Mouse (Mus musculus) neural tube, embryonic 14.5 days (tissue): Measurements from ENCODE around the gene Ap1m2. TPM values are rescaled to one million over a fixed set of nuclear protein-coding genes. Genes with fewer than 3 reads are reported as not detected.
"Not testable (repeated sequence)": the region's sequence is repeated elsewhere in the genome, so short reads cannot be mapped to it uniquely, and the experiment has no call there.

Source experiments
- ATAC-seq: fragments of 200-750 bp; cut with Nextera tagmentation; 2 replicates; pipeline ENCODE4 v1.8.0; 2017; ENCODE audit warnings: low read depth, mild to moderate bottlenecking, moderate TSS enrichment, moderate library complexity
- H3K27ac ChIP-seq: fragments of 300-500 bp; sonication (generic); 2 replicates; pipeline ENCODE4 v1.5.1; 2014; ENCODE audit warnings: low read depth, mild to moderate bottlenecking, control low read depth, low read length, moderate library complexity, mixed read lengths
- H3K27me3 ChIP-seq: fragments of 300-500 bp; sonication (generic); 2 replicates; pipeline ENCODE4 v1.6.1; 2014; ENCODE audit warnings: low read length; ENCODE audit not compliant: control insufficient read depth, insufficient read depth
- H3K36me3 ChIP-seq: fragments of 300-500 bp; sonication (generic); 2 replicates; pipeline ENCODE4 v1.6.1; 2014; ENCODE audit warnings: low read length, mixed read lengths; ENCODE audit not compliant: control insufficient read depth, insufficient read depth
- H3K4me1 ChIP-seq: fragments of 300-500 bp; sonication (generic); 2 replicates; pipeline ENCODE4 v1.6.1; 2014; ENCODE audit warnings: low read length; ENCODE audit not compliant: control insufficient read depth, insufficient read depth
- H3K4me2 ChIP-seq: fragments of 300-500 bp; sonication (generic); 2 replicates; pipeline ENCODE4 v1.6.1; 2014; ENCODE audit warnings: mild to moderate bottlenecking, low read depth, low read length, control low read depth
- H3K4me3 ChIP-seq: fragments of 300-500 bp; sonication (generic); 2 replicates; pipeline ENCODE4 v1.5.1; 2014; ENCODE audit warnings: low read depth, low read length, control low read depth, mixed read lengths
- H3K9ac ChIP-seq: fragments of 300-500 bp; sonication (generic); replicated peaks from 2 replicates; pipeline ENCODE4 v1.6.1; 2014; ENCODE audit warnings: low read depth, mild to moderate bottlenecking, control low read depth, low read length, mixed read lengths
- H3K9me3 ChIP-seq: fragments of 300-500 bp; sonication (generic); 2 replicates; pipeline ENCODE4 v1.6.1; 2016; ENCODE audit warnings: low read length; ENCODE audit not compliant: control insufficient read depth
- WGBS: fragments of 180-500 bp; shearing (Covaris S2); extraction: QIAGEN DNeasy Blood & Tissue Kit; methylation state at CpG from one replicate; pipeline ENCODE4 v1.1.7; 2014; 5-methylcytosine and 5-hydroxymethylcytosine counted together
- polyA plus RNA-seq: library from polyadenylated mRNA; unstranded; fragments of >200 nt; fragmentation: Nextera tagmentation; extraction: Ambion mirVana; gene quantifications from 2 replicates; pipeline ENCODE4 v1.2.1, GENCODE M21; 2014

Gene Ap1m2
- polyA plus RNA-seq, 1 experiment from 2014 or later, result 2.3 TPM

DNA sequence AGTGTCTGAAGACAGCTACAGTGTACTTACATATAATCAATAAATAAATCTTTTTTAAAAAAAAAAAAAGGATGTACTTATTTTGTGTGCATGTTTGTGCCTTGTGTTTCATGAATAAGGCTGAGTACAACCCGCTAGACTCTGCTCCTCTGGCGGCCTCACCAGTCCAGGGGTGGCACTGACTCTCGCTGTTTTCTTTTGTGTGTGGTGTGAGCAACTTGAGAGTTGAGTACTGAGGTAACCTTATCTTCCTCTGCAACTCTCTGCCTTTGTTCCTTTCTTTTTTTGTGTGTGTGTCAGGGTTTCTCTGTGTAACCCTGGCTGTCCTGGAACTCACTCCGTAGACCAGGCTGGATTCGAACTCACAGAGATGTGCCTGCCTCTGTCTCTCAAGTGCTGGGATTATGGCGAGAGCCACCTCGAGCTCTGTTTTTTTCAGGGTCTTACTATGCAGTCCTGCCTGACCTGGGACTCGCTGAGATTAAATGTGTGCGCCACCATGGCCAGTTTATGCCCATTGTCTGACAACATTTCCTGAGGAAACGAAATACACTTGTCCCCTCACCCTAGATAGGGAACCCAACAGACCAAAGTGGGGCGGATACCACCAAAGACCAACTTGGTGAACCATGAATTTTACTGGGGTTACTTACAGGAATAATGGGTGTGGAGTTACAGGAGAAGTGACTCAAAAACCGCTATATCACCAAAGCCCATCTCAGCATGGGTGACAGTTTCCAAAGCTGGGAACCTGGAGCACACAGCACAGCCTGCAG is 19.4 kb upstream of the Ap1m2 start:
- Histone ChIP-seq H3K9ac (no peak overlapping the region), H3K9me3 (no peaks in the 10 kb centered on the region), H3K4me3 (no peak overlapping the region), H3K36me3 (no peaks in the 10 kb centered on the region), H3K4me2 (no peak overlapping the region), H3K27ac (no peak overlapping the region), H3K4me1 (peaks cover 6% of the 10 kb centered on the region; the same call in 1 of the 2 replicates), H3K27me3 (no peaks in the 10 kb centered on the region)
- WGBS, result 90% methylated on average over 12 of the region's 12 CpGs
- no peak for ATAC-seq

DNA sequence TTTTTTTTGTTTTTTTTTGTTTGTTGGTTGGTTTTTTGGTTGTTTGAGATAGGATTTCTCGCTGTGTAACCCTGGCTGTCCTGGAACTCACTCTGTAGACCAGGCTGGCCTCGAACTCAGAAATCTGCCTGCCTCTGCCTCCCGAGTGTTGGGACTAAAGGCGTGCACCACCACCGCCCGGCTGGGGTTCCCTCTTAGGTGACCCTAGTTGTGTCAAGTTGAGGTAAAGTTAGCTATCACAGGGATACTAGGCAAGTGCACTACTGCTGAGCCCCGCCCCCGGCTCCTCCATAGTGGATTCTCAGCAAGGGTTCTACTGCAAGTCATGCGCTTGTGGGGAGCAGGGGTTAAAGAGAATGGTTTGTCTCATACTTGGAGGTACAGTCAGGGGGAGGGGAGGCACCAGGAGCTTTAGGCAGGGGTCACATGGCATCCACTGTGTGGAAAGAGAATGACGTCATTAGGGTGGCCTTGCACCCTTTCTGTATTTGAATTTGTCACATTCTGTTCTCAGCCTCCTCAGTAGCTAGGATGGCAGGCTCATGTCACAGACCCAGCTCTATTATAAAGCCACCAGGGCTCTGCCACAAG is 17.7 kb upstream of the Ap1m2 start:
- 92% methylated on average over 10 of the region's 10 CpGs for WGBS
- Histone ChIP-seq H3K4me3 (no peak overlapping the region), H3K9me3 (no peaks in the 10 kb centered on the region), H3K27ac (no peak overlapping the region), H3K36me3 (no peaks in the 10 kb centered on the region), H3K9ac (no peak overlapping the region), H3K4me1 (peaks cover 6% of the 10 kb centered on the region; the same call in 1 of the 2 replicates), H3K27me3 (no peaks in the 10 kb centered on the region), H3K4me2 (no peak overlapping the region)
- no peak for ATAC-seq

DNA sequence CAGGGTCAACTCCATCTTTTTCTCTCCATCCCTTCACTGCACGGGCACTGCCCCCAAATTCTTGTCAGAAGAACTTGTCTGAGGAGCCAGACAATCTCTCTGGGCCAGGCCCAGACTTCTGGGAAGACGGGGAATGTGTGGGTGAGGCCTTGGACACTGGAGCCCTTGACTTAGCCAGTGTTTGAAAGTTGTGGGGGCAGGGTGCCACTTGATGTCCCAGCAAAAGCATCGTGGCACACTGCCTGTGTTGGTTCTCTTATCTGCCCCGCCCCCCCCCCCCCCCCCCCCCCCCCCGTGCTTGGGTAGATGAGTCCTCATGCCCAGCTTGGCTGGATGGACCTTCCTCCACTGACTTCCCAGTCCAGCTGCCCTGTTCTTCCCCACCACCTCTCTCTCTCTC is 16.9 kb upstream of the Ap1m2 start:
- H3K36me3 ChIP-seq, result no peaks in the 10 kb centered on the region
- H3K9ac ChIP-seq, result no peak overlapping the region
- no peak overlapping the region for H3K4me2 ChIP-seq
- 69% methylated on average over 3 of the region's 5 CpGs for WGBS
- ATAC-seq, result no peak
- no peak overlapping the region for H3K27ac ChIP-seq
- H3K27me3 ChIP-seq, result no peaks in the 10 kb centered on the region
- H3K4me3 ChIP-seq, result no peak overlapping the region
- peaks cover 6% of the 10 kb centered on the region; the same call in 1 of the 2 replicates for H3K4me1 ChIP-seq
- no peaks in the 10 kb centered on the region for H3K9me3 ChIP-seq

DNA sequence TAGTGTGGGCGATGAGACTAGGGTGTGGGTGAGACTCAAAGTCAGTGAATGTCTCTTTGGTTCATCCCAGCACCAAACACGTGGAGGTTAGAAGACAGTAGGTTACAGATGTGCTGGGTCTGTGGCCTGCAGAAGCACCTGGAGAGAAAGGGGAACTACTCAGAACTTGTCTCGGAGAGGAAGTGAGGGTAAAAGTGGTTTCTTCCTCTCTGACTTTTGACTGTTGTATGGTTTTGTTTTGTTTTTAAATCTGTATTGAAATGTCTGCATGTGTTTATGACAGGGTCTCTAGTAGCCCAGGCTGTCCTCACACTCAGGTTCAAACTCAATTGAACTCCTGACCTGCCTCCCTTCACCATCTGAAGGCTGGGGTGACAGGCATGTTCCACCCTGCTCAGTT is 15.9 kb upstream of the Ap1m2 start:
- Histone ChIP-seq H3K4me1 (peaks cover 6% of the 10 kb centered on the region; the same call in 1 of the 2 replicates), H3K27ac (no peak overlapping the region), H3K9ac (no peak overlapping the region), H3K4me2 (no peak overlapping the region), H3K9me3 (no peaks in the 10 kb centered on the region), H3K36me3 (no peaks in the 10 kb centered on the region), H3K4me3 (no peak overlapping the region), H3K27me3 (no peaks in the 10 kb centered on the region)
- ATAC-seq, result no peak
- 82% methylated on average over 3 of the region's 3 CpGs for WGBS

DNA sequence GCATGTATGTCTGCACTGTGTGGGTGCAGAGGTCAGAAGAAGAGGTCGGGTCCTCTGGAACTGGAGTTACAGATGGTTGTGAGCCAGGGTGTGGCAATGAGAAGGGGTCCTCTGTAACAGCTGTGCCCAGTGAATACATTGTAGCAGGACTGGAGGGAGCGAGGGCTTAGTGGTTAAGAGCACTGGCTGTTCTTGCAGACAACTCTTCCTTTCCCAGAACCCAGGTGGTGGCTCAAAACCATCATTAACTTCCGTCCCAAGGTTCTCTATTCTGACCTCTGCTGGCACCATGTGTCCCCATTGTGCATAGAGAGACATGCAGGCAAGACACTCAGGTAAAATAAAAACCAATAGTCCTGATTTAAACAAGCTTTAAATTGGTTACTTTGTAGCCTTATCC is 15.4 kb upstream of the Ap1m2 start:
- WGBS, result 75% methylated on average over 3 of the region's 3 CpGs

DNA sequence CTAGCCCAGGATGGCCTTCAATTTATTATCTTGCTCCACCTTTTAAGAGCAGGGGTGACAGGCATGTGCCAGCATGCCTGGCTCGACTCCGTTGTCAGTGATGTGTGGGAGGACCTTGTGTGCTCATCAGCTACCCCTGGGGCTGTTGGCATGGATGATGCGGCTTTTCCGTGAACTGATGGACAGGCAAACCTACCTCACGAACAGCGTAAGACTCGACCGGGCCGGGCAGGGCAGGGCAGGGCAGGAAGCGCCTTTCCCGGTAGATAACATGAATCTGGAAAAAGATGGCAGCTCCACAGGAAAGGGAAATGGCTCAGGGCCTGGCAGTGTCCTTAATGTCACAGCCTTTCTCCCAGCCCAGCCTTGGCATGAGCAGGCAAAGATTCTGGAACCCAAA is 12.1 kb upstream of the Ap1m2 start:
- H3K9me3 ChIP-seq, result no peaks in the 10 kb centered on the region
- H3K4me2 ChIP-seq, result no peak overlapping the region
- ATAC-seq, result no peak
- no peak overlapping the region for H3K9ac ChIP-seq
- no peak overlapping the region for H3K4me3 ChIP-seq
- H3K36me3 ChIP-seq, result no peaks in the 10 kb centered on the region
- peaks cover 10% of the 10 kb centered on the region for H3K4me1 ChIP-seq
- 90% methylated on average over 11 of the region's 11 CpGs for WGBS
- H3K27ac ChIP-seq, result no peak overlapping the region
- H3K27me3 ChIP-seq, result no peaks in the 10 kb centered on the region

More for the DNA sequence above, 15.4 kb upstream of the Ap1m2 start:
- no peak for ATAC-seq
- H3K4me1 ChIP-seq, result peaks cover 1% of the 10 kb centered on the region; the same call in 1 of the 2 replicates
- H3K9ac ChIP-seq, result no peak overlapping the region
- no peak overlapping the region for H3K4me2 ChIP-seq
- H3K27me3 ChIP-seq, result no peaks in the 10 kb centered on the region
- no peaks in the 10 kb centered on the region for H3K36me3 ChIP-seq
- H3K27ac ChIP-seq, result no peak overlapping the region
- H3K9me3 ChIP-seq, result no peaks in the 10 kb centered on the region
- H3K4me3 ChIP-seq, result no peak overlapping the region

DNA sequence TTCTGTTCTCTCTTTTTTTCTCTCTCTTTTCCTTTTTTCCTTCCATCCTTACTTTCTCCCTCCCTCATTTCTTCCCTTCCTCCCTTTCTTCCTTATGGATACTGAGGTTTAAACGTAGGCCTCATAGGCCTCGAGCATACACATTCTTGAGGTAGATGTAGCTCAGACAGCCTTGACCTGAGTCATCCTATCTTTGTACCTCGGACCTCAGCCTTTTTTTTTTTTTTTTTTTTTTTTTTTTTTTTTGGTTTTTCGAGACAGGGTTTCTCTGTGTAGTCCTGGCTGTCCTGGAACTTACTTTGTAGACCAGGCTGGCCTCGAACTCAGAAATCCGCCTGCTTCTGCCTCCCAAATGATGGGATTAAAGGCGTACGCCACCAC is 10.8 kb upstream of the Ap1m2 start:
- not testable (repeated sequence) for H3K4me3 ChIP-seq, H3K36me3 ChIP-seq, H3K27me3 ChIP-seq, H3K9ac ChIP-seq, H3K4me2 ChIP-seq, H3K9me3 ChIP-seq, ATAC-seq, H3K27ac ChIP-seq
- WGBS, result 90% methylated on average over 7 of the region's 8 CpGs
- H3K4me1 ChIP-seq, result peaks cover 10% of the 10 kb centered on the region

DNA sequence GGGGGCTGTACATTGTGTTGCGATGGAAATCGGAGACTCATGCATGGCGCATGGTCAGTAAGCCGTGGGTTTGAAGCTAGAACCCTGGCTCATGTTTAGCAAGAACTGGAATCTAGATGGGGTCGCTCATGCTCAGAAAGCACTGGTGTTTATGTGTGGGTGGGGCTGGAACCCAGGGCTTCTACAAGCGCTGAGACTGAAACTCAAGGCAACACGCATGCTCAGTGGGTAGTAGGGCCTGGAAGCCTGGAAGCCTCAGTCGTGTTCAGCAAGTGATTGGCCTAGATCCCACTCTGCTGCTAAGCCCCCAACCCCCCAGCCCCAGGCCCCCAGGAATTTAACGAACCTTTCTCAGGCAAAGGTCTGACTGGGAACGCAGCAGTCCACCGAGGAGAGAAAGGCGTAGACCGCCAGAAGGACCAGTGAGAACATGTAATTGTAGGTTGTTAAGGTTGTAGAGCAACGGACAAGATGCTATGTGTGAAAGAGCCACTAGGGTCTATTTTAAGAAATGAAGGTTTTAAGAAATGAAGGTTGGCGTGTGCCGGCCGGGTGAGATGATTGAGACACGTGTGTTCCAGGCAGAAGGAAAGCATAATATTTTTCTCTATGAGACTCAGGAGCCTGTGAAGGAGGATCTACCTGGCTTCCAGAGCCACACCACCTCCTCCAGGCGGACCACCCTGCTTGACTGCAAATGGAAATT is 10.2 kb upstream of the Ap1m2 start:
- H3K4me3 ChIP-seq, result peak overlapping the region; percentile 69; the same call in 1 of the 2 replicates
- H3K4me2 ChIP-seq, result peak overlapping the region; percentile 79; the same call in 1 of the 2 replicates
- H3K9ac ChIP-seq, result no peak overlapping the region
- 80% methylated on average over 19 of the region's 19 CpGs for WGBS
- H3K36me3 ChIP-seq, result no peaks in the 10 kb centered on the region
- H3K27ac ChIP-seq, result no peak overlapping the region
- H3K9me3 ChIP-seq, result no peaks in the 10 kb centered on the region
- peaks cover 10% of the 10 kb centered on the region for H3K4me1 ChIP-seq
- no peaks in the 10 kb centered on the region for H3K27me3 ChIP-seq
- ATAC-seq, result no peak

DNA sequence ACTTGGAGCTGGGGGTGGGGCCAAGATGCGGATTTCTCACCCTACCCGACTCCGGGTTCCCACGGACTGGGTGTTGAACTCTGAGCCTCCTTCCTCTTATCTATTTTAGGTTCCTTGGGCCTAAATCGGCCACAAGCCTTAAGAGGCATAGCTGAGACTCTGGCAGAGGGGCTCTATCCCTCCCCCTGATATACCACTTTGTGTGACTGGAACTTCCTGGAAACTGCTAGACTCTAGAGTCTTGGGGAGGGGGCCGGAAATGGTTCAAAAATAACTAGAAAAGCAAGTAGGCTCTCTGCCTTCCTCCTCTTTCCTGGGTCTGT is 9.3 kb upstream of the Ap1m2 start:
- Histone ChIP-seq H3K9ac (peak overlapping the region; percentile 73), H3K36me3 (no peaks in the 10 kb centered on the region), H3K27me3 (no peaks in the 10 kb centered on the region), H3K9me3 (no peaks in the 10 kb centered on the region), H3K4me2 (peak overlapping the region; percentile 79), H3K4me1 (peaks cover 10% of the 10 kb centered on the region), H3K27ac (no peak overlapping the region), H3K4me3 (peak overlapping the region; percentile 69)
- ATAC-seq, result no peak
- 22% methylated on average over 6 of the region's 6 CpGs for WGBS
